Mouse (Mus musculus): Measurements from ENCODE around the gene Clspn.

The Clspn gene

DNA sequence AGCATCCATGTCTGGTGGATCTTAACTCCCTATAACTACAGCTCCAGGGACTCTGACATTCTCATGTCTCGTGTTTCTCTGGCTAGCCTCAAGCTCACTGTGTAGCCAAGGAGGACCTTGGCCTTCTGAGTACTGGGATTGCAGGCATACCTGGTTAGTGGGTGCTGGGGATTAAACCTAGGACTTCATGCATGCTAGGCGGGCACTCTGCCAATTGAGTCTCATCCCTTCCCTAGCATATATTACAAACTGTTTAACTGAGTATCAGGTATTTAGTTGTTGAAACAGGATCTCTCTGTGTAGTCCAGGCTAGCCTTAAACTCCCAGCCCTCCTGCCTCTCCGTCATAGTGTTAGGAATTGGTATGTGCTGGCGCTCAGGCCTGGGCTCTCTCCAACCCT is 10.5 kb downstream of the Clspn start:
- DNase-seq: peak in 1 of 2 experiments; percentile 29

DNA sequence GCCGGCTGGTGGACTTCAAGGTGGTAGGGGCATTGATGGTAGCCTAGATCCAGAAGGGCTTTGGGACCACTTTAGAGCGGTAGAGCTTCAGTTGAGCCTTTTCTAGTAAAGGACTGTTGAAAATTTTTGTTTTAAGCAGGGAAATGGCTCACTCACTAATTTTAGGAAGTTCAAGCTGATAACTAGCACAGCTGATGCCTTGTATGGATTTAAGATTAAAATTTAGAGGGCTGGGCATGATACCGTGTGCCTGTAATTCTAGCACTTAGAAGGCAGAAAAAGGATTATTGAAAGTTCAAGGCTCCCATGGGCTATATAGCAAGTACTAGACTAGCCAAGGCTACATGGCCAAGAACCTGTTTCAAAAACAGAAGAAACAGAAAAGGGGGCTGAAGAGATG is 13.0 kb downstream of the Clspn start:
- DNase-seq: no peak

DNA sequence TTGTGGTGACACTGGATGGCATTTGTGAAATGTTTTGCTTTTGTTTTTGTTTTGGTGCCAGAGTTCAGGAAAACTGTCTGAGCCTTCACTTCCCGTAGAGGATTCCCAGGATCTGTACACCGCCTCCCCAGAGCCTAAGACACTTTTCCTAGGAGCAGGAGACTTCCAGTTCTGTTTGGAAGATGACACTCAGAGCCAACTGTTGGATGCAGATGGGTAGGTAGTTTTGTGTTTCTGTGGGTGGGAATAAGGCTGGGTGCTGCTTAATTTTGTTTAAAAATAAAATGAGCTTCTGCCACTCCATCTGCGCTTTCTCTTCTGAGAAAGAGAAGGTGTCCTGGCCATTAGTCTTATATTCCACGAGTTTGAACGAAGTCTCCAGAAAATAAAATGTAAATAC is 19.5 kb downstream of the Clspn start:
- DNase-seq: no peak

DNA sequence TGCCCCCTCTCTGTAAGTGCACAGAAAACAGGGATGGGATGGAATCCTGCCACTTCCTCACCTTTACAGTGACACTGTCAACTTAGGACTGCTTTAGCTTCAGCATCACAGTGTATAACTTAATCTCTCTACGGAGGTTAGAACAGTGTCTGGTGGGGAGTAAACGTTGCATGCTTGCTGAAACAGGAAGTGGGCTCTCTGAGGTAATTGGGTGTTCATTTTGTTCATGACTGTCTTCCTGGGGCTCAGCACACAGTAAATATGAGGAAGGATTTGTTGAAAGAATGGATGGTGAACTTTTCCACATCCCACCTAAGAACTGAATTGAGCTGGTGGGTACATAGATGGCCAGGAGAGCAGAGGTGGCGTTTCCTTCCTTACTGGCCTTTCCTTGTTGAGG is 21.2 kb downstream of the Clspn start:
- no peak for DNase-seq

DNA sequence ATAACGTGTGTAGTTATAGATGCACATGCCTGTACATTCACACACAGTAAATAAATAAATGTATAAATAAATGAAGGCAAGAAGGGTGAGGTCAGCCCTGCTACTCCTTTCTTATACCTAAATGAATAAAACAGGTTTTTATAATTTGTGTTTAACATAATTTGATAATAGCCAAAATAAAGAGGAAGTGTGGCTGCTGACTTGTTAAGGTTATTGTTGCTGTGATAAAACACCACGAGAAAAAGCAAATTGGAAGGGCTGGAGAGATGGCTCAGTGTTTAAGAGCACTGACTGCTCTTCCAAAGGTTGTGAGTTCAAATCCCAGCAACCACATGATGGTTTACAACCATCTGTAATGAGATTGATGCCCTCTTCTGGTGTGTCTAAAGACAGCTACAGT is 22.3 kb downstream of the Clspn start:
- DNase-seq: no peak

DNA sequence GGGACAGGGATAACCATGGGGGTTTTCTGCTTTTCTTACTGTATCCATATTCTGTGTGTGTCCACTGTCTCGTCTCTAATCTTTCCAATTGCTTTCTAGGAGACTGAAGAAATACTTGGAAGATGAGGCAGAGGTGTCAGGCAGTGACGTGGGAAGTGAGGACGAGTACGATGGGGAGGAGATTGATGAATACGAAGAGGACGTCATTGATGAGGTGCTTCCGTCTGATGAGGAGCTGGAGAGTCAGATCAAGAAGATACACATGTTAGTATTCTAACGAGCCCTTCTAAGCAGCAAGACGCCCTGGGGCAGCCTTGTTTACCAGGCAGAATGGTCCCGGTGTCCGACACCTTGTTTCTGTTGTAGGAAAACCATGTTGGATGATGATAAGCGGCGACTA is 29.0 kb downstream of the Clspn start:
- no peak for DNase-seq

DNA sequence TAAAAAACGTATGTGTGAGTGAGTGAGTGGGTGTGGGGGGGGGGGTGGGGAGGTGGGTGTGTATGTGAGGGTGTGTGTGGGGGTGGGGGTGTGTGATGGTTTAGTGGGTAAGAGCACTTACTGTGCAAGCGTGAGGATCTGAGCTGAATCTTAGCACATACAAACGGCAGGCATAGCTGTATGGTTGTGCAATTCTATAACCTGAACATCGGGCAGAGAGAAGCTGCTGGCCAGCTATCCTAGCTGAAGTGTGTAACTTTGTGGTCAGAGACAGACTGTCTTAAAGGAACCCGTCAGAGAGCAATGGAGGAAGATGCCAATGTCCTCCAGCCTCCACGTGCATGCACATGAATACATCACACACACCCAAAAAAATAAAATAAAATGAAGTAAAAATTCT is 35.3 kb downstream of the Clspn start:
- DNase-seq: no peak

DNA sequence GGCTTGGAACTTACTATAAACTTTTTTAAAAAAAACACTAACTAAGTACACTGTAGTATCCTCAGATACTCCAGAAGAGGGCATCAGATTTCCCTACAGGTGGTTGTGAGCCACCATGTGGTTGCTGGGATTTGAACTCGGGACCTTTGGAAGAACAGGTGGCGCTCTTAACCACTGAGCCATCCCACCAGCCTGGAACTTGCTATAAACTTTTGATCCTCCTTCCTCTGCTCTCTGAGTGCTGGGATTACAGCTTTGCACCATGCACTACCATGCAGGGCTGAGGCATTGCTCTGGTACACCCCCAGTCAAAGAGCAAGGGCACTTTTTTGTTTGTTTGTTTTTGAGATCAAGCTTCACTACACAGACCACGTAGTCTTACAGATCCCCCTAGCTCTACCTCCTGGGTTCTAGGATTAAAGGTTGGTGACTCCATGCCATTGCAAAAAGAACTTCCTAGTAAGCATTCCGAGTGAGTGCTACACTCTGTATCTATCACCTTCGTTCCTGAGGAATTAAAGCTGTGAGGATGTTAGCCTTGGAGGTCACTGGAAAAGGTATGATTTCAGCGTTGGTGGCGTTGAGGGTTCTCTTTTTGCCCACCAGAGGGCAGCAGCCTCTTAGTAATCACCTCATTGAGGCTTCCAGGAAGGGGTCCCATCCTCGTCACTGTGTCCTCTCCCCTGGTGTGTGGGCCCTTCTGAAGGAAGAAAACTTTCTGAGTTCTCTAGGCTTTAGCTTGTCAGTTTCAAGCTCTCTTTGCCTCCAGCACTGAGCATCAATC is 43.4 kb downstream of the Clspn start:
- DNase-seq: peak; percentile 18 to 62

DNA sequence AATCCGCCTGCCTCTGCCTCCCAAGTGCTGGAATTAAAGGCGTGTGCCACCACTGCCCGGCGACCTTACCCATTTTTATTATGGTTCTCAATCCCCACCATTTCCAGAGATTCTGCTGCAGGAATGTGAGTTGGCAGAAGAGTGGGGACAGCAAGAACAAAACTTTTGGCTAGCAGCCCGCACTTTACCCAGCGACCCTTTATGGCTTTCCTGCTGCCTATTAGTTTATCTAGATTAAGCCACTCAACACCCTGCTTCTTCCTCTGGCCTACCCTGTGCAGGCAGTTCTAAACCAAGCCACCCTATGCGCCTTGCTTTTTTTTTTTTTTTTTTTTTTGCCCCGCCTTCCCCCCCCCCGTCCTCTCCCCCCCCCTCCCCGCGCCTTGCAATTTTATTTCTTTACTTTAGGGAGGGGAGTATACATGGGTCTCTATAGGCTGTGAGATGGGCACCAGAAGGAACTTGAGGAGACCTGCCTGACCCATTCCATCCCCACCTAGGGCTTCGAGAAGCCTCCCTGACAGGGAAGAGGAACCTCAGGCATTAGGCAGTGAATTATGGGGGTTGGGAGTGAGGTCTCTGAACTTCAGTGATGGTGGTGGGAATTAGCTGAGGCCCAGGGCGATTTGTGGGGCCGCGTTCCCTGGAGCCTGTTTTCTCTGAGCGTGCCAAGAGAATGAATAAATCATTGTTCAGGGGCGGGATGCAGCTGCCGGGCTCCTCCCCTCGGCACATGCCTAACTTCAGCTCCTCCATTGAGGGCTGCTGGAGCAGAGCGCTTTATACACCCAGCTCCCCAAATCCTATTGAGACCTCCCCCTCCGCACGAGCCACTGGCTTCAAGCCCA is 45.1 kb downstream of the Clspn start:
- DNase-seq: peak; percentile 35 to 52

DNA sequence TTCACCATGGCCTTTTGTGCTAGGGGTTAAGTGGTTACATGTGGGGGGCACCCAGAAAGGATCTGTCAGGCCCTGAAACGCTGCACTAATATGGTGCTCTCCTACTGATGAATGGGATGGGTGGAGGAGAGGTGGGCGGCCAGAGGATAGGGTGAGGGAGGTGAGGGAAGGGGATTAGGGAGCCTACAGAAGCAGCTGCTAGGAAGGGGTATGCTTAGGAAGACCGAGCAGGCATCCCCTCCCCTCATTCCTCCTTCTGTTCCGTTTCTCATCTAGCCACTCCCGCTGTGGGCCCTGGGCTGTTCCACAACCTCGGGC is 45.7 kb downstream of the Clspn start:
- no peak for DNase-seq

DNA sequence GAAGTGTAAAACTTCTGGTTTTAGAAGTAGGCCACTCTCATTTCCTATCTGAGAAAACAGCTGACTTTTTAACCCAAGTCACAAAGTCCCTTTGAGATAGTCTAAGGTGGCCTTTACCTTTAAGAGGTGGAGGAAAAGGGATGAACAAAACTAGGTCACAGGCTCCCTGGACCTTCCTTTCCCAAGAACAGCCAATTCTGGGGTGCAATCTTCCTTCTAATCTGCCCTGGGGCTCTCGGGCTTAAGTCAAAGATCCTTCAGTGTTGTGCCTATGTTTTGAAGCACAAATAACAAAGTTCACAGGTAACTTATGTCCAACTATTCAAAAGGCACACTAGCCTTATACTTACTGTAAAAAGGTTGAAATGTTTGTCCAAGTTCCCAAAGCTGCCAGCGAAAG is 47.4 kb downstream of the Clspn start:
- DNase-seq: no peak

DNA sequence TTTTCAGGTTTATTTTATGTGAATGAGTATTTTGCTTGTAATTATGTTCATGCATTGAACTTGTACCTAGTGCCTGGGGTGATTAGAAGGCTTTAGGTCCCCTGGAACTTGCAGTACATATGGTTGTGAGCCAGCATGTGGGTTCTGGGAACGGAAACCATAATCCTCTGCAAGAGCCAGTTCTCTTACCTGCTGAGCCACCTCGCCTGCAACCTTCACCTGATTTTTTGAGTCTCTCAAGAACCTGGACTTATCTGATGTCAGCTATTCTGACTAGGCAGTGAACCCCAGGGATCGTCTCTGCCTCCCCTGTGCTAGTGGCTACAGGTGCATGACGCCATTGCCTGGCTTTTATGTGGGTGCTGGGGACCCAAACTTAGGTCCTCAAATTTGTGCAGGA is 49.0 kb downstream of the Clspn start:
- DNase-seq: no peak

DNA sequence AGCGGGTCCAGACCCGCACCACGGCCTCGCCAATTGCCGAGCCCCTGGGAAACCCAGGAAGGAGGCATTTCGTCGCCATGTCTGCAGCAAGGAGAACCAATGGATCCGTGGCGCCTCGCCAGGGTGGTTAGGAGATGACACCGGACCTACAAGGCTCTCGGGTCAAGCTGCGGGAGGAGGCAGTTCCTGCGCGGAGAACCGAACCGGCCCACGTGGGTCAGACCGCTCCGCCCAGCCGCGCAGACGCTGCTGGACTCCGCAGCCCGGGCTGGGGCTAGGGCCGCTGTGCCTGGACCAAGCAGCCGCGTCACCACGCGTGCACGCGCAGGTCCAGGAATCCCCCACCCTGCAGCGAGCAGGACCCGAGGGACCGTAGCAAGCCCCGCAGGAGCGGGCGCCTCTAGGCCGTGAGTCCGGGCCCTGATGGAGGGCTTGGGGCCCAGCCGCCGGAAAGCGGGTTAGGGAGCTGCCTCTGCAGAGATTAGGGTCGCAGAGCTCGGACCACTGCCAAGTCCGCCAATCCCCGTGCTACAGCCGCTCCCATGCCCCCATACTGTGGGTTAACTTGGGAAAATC is 53.0 kb downstream of the Clspn start, which contains the start of gene 5730409E04Rik:
Gene 5730409E04Rik (plus strand): TSS at position 213 of the 576 bp plus-strand sequence.
- peak; percentile 81 to 82 for DNase-seq

DNA sequence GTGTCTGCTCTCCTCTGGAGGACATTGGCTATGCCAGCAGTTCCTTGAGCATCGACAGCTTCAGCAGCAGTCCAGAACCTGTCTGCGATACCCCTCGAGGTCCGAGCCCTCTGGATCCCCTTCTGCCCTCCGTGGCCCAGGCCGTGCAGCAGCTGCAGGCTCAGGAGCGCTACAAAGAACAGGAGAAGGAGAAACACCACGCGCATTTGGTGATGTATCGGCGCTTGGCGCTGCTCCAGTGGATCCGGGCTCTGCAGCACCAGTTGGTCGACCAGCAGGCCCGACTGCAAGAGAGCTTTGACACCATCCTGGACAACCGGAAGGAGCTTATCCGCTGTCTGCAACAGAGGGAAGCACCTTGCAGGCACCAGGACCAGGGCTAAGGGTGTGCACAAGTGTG is 55.3 kb downstream of the Clspn start:
- DNase-seq: no peak

DNA sequence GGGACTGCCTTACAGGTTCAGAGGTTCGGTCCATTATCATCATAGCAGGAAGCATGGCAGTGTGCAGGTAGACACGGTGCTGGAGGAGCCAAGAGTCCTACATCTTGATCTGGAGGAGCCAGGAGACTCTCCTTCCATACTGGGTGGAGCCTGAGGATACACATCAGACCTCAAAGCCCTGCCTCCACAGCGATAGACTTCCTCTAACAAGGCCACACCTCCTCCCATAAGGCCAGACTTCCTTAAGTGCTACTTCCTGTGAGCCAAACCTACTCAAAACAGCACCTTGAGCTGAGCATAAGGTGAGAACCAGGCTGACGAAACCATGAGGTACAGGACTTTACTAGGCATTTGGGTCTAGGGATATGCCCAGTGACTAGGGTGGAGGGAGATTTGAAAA is 59.6 kb downstream of the Clspn start:
- no peak for DNase-seq

DNA sequence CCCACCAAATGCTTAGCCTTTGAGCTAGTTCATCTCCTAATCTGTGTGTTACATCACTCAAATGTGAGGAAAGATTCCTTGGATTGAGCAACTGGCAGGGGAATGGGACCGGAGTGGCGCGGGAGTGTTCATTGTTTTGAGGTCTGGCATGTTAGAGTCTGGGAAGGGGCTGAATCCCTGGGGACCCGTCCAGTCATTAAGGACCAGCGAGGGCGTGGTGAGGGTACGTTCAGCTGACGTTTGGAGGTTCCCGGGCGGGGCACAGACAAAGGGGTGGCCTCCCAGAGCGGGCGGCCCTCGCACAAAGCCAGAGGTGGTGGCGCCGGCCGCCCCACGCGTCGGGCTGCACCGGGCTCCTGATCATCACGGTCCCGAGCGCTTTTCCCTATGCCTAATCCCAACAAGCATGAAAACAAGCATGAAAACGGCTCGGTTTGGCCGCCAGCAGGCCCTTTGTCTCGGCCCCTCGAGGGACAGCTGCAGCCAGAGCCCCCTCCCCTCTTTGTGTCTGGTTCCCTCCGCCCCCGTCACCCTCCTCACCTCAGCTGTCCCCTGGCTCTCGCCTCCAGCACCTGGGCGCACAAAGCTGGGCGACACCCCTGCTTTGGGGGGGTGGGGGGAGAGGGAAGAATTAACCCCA is 63.1 kb downstream of the Clspn start:
- no peak for DNase-seq

DNA sequence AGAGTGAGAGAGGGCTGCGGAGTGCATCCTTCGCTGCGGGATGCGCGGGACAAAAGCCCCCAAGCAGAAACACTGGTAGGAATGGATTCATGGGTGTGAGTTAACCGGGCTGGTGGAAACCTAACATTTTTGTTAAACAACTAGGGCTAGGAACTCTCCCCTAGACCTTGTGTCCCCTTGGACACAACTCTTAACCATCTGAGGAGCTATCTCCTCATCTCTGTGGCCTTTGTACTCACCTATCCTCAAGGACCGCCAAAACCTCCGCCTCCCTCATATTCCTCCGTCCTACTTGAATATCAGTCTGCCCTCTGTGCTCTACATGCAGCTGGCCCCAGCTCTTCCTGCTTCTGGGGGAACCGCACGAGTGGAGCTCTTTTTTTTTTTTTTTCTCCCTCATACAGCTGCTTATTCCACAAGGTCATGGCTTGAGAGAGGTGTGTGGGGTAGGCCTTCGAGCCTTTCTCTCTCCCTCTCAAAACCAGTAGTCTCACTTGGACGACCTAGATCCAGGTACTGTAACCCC is 63.7 kb downstream of the Clspn start:
- DNase-seq: no peak

DNA sequence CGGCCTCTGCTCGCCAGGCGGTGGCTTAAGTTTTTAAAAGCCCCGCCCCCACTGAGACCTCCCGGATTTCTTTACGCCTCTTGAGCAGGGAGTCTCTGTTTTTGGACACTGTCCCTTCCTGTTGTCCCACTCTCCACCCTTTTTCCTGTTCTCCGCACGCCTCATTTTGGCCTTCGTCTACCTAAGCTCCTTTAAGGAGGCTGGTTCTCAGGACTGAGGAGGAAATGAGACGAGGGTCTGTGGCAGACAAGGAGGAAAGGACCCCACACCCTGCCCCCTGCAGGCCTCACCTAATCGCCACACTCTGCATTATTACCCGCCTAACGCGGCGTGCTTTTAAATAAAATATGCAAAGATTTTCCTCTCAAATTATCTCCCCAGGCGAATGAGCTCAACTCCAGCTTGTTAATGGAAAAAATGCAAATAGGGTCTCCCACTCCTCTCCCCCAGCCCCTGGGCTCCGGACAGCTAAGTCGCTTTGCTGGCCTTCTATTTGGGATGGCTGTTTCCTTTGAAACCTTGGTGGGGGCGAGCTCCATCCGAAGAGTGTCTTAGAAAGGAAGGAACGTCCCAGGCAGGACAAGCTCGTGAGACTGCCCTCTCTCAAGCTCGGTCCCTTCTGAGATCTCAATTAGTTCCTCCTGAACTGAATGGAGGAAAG is 70.4 kb downstream of the Clspn start:
- DNase-seq: peak; percentile 9 to 17

DNA sequence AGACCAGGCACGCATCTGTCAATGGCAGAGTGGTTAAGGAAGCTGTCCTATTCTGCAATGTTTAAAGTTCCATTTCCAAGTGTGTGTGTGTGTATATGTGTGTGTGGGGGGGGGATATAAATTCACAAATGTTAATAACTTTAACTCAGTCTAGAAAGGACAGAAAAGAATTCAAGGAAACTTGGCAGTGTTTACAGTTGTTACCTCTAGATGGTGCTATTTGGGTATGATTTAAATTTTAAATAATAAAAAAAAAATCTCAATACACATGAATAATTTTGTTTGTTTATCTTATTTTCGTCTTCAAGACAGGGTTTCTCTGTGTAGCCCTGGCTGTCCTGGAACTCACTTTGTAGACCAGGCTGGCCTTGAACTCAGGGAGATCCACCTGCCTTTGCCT is 75.2 kb downstream of the Clspn start:
- DNase-seq: no peak

DNA sequence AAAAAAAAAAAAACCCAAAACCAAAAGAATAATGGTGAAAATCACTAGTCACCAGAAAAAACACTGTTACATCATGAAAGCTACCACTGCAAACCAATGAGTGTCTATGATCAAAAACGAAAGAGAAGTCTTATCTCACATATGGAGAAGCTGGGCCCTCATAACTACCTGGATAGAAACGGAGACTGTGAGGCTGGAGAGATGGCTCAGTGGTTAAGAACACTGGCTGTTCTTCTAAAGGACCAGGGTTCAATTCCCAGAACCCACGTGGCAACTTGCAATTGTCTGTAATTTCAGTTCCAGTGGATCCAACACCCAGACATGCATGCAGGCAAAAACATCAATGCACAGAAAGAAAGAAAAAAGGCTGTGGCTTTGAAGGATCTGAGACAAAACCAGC is 75.9 kb downstream of the Clspn start:
- DNase-seq: no peak

DNA sequence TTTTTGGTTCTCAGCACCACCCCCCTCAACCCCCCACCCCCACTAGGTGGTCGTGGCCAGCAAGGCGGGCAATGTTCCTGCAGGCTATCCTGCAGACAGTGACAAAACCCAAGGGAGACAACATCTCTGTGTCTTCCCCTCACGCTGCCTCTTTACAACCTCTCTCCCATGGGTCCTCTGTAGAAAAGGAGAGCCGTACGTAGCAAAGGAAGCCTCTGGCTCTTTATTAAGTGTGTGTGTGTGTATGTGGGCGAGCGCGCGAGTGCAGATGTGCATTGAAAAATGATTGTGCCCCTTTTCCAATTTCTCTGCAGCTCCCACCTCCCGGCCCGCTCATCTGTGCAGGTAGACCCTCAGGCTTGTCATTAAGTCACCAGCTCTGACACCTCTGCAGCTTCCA is 79.6 kb downstream of the Clspn start:
- no peak for DNase-seq

DNA sequence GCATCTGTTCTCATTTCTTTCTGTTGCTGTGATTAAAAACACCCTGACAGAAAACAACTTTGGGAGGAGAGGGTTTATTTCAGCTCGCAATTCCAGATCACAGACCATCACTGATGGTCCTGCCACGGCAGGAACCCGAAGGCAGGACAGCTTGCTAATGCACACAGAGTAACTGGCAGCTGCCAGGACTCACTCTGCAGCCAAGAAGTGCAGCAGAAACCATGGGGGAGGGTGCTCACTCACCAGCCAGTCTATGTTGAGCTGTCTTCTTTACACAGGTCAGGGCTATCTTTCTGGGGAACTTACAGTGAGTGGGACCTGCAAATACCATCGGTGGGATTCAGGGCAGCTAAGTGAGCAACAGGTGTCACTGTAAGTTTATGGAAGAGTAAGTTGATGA is 80.7 kb downstream of the Clspn start:
- no peak for DNase-seq

DNA sequence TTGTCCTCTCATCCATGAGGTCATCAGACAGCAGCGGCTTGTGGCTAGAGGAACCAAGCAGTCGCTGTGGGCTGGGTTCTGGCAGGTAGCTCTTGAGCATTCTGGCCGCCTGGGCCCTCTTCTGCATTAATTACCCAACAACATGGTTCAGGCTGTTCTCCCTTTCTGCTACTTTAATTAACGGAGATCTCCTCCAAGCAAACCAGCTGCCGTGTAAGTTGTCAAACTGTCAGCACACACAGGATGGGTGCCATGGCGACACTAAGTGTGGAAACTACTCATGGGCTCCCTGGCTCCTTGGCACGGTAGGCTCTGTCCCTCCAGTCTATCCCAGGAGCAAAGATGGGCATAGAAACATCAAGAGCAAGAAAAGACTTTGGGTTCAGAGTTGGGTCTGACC is 82.6 kb downstream of the Clspn start:
- no peak for DNase-seq
